Mouse (Mus musculus) inflammation-experienced regulatory T-cells, adult 6 months (primary cell): ENCODE data around the gene Kdm2a. TPM values are rescaled to one million over a fixed set of nuclear protein-coding genes. Genes with fewer than 3 reads are reported as not detected.

Source experiments
- ATAC-seq: one replicate; pipeline ENCODE4 v1.8.0; 2017
- polyA plus RNA-seq, 3 experiments: library from polyadenylated mRNA; unstranded; fragments of 100-300 nt; shearing (Covaris generic); gene quantifications; one replicate each; pipeline ENCODE4 v1.2.1; 2017

The Kdm2a gene
- polyA plus RNA-seq, 3 experiments from 2014 or later: 67.5 to 97.8 (median 86.3) TPM

DNA sequence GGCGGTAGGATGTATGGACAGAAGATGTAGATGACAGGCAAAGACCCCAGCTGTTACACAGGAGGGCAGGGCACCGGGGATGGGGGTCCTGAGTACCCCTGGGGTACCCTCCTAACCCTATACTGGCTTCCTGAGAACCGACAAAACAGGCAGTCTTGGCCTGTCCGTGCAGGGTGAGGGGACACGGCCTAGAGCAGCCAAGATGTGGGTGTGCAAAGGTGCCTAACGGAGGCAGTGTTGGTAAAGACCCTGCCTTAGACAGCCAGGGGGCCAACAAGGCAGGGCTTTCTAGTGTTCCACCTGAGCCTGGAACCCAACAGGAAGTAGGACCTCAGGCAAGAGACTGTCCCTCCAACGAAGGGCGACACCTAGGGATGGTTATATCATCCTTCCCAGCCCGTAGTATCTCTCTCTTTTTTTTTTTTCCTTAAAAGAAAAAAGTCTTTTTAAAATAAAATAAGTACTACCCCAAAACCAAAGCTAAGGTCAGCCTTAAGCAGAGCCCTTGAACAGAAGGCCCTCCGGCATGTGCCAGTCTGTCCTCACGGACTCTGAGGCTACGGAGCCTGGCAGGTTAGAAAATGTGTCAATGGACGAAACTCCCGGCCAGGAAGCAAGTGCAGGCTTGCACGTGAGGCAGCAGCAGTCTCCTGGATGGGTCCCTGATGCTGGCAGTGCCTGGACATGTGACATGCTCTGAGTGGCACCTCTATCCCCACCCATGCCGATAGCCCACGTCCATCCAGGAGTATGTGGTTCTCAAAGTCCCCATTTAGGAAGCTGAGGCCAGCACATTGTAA is 99.6 kb downstream of the Kdm2a start:
- no peak for ATAC-seq

GRCm38 (mm10) chr19:4297851-4298250 is 100.2 kb downstream of the Kdm2a start:
- no peak for ATAC-seq

DNA sequence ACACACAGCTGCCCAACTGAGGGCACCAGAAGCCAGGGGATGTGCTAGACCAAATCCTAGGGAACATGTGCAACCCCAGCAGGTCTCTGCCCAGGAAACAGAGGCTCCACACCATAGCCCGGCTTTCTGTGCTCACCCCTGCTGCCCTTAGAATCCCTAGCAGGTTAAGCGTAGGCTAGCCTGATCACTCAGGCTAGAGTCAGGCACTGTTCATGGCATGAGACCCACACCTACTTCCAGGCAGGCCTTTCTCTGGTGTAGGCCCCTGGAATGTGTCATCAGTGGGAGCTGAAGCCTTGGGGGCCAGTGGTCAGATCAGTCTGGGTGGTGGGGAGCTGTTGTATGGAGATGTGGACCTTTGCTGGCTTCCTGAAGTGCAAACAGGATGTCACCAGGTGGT is 101.5 kb downstream of the Kdm2a start:
- no peak for ATAC-seq

DNA sequence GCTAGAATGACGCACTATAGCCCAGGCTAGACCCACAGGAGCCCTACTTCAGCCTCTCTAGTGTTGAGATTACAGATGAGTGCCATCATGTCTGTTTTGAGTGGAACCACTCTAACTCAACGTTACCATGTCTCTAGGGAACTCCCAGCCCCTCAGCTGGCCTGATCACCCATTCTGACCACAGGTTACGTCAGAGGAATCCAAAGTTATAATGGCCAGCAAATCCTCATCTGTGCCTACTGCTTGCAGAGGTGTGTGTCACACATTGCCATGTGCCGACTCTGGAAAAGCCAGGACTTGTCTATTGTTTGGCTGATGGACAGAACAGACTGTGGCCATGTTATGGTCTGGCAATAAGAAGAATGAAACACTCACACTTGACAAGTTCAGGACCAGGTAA is 102.7 kb downstream of the Kdm2a start:
- ATAC-seq: no peak

- peak; percentile 82 for ATAC-seq
These were observed 103.5 kb downstream of the Kdm2a start for GRCm38 (mm10) chr19:4294381-4295097.

- ATAC-seq: no peak
These were observed 106.9 kb downstream of the Kdm2a start for GRCm38 (mm10) chr19:4291161-4291560.

- no peak for ATAC-seq
These were observed 107.3 kb downstream of the Kdm2a start for GRCm38 (mm10) chr19:4290749-4291148.

- ATAC-seq: no peak
These were observed 114.4 kb downstream of the Kdm2a start for GRCm38 (mm10) chr19:4283653-4284052.

DNA sequence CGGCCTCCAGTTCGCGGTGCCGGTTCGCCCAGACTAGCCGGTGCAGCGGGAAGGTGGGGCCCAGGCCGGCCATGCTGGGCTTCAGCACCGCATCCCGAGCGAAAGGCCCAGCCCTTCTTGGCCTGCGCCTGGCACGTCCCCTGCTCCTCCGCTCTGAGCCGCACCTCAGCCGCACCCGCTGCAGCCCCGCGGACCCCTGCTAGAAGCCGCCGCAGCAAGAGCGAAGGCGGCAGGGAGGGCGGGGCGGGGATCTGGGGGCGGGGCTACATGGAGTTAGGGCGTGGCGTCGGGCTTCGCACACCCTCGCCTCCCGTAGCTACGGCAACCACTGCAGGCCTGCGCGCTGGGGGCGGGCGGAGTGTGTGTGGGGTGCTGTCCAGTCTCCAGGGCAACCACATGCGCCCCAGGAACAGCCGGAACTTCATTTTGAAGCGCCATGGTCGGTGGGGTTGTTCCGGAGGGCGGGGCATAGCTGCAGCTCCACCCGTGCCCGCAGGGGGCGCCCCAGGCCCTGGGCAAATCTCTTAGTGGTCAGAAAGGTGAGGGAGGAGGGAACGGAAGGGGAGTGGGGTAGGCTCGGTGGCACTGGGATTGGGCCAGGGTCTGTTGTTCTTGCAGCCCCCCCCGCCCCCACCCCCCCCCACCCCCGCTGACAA is 115.1 kb downstream of the Kdm2a start, which contains the start of gene Ankrd13d:
Gene Ankrd13d (minus strand): TSS at position 240 of the 656 bp plus-strand sequence.
- ATAC-seq: peak; percentile 81

DNA sequence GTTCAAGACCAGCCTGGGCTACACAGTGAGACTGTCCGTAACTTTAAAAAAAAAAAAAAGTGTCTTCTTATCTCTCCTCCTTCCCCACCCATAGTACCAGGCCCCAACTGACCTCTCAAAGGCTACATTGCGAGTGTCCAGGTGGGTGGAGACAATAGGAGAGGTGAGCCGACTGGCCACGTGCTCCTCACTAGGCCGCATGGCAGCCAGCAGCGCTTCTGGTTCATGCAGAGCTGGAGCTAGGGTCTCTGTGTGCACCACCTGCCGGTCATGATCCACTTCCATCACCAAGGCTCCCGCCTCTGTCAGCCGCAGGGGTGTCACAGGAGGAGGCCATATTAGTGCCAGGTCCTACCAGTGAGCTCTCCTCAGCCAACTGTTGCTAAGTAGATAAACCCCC is 117.7 kb downstream of the Kdm2a start:
- ATAC-seq: no peak

DNA sequence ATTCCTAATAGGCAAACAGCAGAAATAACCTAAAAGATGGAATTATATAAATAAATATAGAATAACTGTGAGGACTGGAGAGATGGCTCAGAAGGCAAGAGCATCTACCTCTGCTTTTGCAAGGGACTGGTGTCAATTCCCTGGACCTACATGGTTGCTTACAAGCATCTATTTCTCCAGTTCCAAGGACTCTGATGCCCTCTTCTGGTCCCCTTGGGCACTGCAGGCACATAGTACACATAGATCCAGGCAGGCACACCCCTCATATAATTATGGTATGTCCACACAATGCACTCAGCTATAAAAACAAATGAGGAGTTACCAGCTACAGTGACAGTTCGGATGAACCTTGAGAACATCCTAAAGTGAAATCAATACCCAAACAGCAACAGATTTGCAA is 118.6 kb downstream of the Kdm2a start:
- no peak for ATAC-seq

DNA sequence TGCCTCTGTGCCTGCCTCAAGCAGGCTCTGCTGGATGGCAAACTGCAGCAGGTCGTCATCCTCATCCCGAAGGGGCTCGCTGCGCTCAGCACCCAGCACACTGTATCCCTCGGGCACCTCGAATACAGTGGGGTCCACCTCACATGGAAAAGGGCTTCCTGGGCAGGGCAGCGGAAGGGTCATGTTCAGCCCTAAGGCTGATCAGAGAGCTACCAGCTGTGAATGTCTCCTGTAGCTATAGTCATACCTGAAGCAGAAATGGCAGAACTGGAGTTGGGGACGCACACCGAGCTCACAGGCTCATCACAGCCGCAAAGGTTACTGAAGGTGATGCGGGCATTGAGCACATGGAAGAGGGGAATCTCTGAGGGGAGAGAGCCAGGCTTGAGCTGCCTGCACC is 127.1 kb downstream of the Kdm2a start:
- ATAC-seq: no peak

DNA sequence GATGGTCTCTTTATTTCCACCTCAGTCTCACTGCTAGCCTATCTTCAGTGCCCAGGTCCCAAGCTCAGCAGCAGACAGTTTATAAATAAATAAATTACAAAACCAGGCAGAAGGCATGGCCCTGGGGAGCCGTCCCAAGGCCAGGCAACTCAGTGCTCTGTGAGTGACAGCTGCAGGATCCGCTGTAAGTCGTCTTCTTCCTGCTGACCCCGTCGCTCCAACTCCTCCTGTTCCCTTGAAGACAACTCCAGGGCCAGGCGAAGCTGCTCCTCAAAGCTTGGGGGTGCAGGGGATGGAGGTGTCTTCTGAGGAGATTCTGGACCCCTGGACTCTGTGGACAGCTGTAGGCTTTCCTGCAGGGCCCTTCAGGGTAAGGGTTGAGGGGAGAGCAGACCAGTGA is 127.9 kb downstream of the Kdm2a start:
- no peak for ATAC-seq

DNA sequence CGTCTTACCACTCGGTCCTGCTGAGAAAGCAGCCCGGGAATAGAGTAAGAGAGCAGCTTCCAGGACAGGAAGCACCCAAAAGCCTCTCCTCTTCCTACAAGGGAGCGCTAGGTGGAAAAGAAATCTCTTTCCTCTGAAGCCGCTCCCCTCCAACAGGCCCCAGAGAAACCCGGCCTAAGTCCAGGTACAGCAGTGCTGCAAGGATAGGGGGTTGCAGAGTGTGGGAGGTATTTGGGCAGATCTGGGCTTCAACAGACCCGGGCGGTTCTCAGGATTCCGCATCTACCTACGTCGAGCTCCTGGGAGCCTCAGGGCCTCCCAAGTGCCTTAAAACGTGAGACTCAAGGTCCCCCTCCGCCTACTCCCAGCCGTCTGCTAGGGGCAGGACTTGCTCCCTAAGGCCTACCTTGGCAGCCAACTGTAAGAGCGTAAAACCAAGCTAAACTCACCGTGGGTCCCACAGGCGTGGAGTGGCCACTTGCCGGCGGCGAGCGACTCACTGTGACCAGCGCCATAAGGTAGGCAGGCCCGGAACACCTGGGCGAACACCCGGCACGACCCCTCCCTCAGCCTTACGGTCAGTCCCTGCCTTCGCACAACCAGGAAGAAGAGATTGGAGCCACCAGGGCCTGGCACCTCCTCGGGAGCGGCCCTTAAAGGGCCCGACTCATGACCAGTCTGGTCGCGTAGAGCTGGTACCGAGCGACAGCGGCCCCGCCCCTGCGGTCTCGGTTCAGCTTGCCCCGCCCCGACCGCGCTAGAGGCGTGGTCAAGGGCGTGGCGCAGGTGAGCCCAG is 129.3 kb downstream of the Kdm2a start, which contains the start of gene Ssh3:
Gene Ssh3 (minus strand): TSS at position 615 of the 796 bp plus-strand sequence.
- ATAC-seq: peak; percentile 65

GRCm38 (mm10) chr19:4265956-4266355 is 132.1 kb downstream of the Kdm2a start:
- no peak for ATAC-seq

Other genes starting within 250 kb of the Kdm2a start
- gene Coro1b, start 249.7 kb downstream of the Kdm2a start, polyA plus RNA-seq: 100 to 1,000 TPM; 228 to 269 (median 241) TPM
- 100 to 1,000 TPM; 802 to 889 (median 855) TPM for gene Ptprcap, start 244.7 kb downstream of the Kdm2a start, polyA plus RNA-seq
- gene Rps6kb2, start 234.9 kb downstream of the Kdm2a start, polyA plus RNA-seq: 10 to 100 TPM; 26.3 to 35.3 (median 30.1) TPM
- 10 to 100 TPM in 2 of 3 experiments, 1 to 10 TPM in 1; 5.2 to 12.9 (median 11.9) TPM for gene Carns1, start 222.8 kb downstream of the Kdm2a start, polyA plus RNA-seq
- gene Tbc1d10c, start 207.0 kb downstream of the Kdm2a start, polyA plus RNA-seq: 100 to 1,000 TPM; 608 to 658 (median 621) TPM
- gene Ppp1ca, start 206.2 kb downstream of the Kdm2a start, polyA plus RNA-seq: 1,000 to 10,000 TPM in 1 of 3 experiments, 100 to 1,000 TPM in 2; 808 to 1,210 (median 823) TPM
- 10 to 100 TPM; 43.6 to 63.0 (median 59.1) TPM for gene Rad9a, start 196.6 kb downstream of the Kdm2a start, polyA plus RNA-seq
- 10 to 100 TPM; 13.4 to 51.6 (median 33.9) TPM for gene Clcf1, start 184.0 kb downstream of the Kdm2a start, polyA plus RNA-seq
- not detected for gene AC109138.7, start 183.9 kb downstream of the Kdm2a start, polyA plus RNA-seq
- 100 to 1,000 TPM in 2 of 3 experiments, 10 to 100 TPM in 1; 96.4 to 134 (median 118) TPM for gene Pold4, start 166.4 kb downstream of the Kdm2a start, polyA plus RNA-seq
- 10 to 100 TPM in 2 of 3 experiments, 1 to 10 TPM in 1; 9.6 to 14.5 (median 13.6) TPM for gene Ssh3, start 129.1 kb downstream of the Kdm2a start, polyA plus RNA-seq
- 1 to 10 TPM in 2 of 3 experiments, under 1 TPM in 1; 0.87 to 3.0 (median 2.3) TPM for gene Ankrd13d, start 115.1 kb downstream of the Kdm2a start, polyA plus RNA-seq
- gene Grk2, start 92.1 kb downstream of the Kdm2a start, polyA plus RNA-seq: 10 to 100 TPM; 81.3 to 90.8 (median 85.9) TPM
- 1 to 10 TPM in 2 of 3 experiments, under 1 TPM in 1; 0.75 to 2.5 (median 2.4) TPM for gene Rhod, start 41.1 kb upstream of the Kdm2a start, polyA plus RNA-seq
- gene Syt12, start 79.2 kb upstream of the Kdm2a start, polyA plus RNA-seq: under 1 TPM in 1 of 3 experiments, not detected in 2; 0.20 TPM
- not detected for gene 2010003K11Rik, start 100.3 kb upstream of the Kdm2a start, polyA plus RNA-seq
- 1 to 10 TPM in 1 of 3 experiments, under 1 TPM in 2; 0.67 to 1.3 (median 0.69) TPM for gene Pcx, start 112.2 kb upstream of the Kdm2a start, polyA plus RNA-seq
- under 1 TPM in 1 of 3 experiments, not detected in 2; 0.18 TPM for gene Lrfn4, start 217.4 kb upstream of the Kdm2a start, polyA plus RNA-seq
- gene Rce1, start 227.4 kb upstream of the Kdm2a start, polyA plus RNA-seq: 10 to 100 TPM; 41.4 to 48.1 (median 42.1) TPM